Mouse (Mus musculus): ENCODE data around the gene Efnb3. TPM values are rescaled to one million over a fixed set of nuclear protein-coding genes. Genes with fewer than 3 reads are reported as not detected.
A peak's percentile ranks its signal among the peaks of the same experiment; 100 is the strongest.

Efnb3 gene
- total and polyA plus RNA-seq, 3 experiments: 0.23 to 0.72 TPM; not detected in 1

DNA sequence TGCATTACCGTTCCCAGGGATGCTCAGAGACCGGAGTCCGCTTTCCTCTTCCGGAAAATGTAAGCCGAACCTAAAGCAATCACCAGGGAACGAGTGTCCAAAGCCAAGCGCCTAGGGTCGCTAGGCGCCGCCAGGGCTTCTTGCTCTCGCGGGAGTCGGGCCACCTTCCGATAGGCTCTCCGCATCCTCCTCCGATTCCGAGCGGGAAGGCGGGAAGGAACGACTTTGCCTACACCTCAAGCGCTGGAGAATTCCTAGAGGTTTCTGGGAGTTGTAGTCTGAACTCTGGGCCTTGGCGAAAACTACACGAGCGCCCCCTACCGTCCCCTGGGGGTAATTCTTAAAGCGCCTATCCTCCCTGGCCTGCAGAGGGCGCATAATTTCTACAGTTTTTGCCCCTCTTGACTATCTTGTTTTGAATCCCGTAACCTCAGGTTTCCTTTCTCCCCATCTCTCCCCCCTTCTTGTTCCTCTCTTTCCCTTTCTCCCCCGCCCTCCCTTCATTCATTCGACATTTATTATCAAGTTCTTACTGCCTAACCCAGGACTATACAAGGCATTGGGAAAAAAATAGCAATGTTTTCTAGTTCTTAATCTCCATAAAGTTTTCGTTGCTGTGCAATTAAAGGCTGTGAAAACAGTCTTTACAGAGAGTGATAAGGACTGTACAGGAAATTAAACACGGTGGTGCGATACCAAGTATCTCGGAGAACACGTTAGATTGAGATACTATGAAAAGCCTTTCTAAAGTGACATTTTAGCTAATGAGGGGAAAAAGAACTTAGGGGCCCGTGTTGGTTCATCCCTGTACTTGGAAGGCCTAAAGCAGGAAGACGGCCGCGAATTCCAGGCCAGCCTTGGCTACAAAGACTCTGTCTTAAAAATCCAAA lies 19.4 kb upstream of the Efnb3 start (continued):
- TF ChIP-seq GABPA (IDR thresholded peaks at IDR 0.05; ENCODE audit: low read depth, low read length) (no peak), ETS1 (IDR thresholded peaks at IDR 0.05; ENCODE audit: low read depth, low read length) (peak; percentile 72), USF2 (IDR thresholded peaks at IDR 0.05; ENCODE audit: borderline replicate concordance in 1 of 2, insufficient read depth in 1 of 2, low read depth in 1 of 2, low read length in 2 of 2) (no peak), MAFK (IDR thresholded peaks at IDR 0.05; ENCODE audit: borderline replicate concordance, low read depth, low read length) (peak; percentile 5; the same call in 1 of the 2 replicates), CHD2 (IDR thresholded peaks at IDR 0.05; ENCODE audit: low read length) (peak; percentile 93), CTCF (IDR thresholded peaks at IDR 0.05 in 2 of 3, conservative IDR thresholded peaks at IDR 0.05 in 1 of 3; ENCODE audit: control insufficient read depth in 1 of 3, insufficient read depth in 1 of 3, low read depth in 2 of 3, low read length in 3 of 3, poor library complexity in 1 of 3, severe bottlenecking in 1 of 3) (peak; percentile 93 to 100 (median 97)), TAL1 (IDR thresholded peaks at IDR 0.05; ENCODE audit: low read length) (0 out of 2 replicates have a peak, but pooled peaks have one; percentile 15), NELFE (IDR thresholded peaks at IDR 0.05; ENCODE audit: low read depth, low read length) (no peak; the same call in 1 of the 2 replicates)

DNA sequence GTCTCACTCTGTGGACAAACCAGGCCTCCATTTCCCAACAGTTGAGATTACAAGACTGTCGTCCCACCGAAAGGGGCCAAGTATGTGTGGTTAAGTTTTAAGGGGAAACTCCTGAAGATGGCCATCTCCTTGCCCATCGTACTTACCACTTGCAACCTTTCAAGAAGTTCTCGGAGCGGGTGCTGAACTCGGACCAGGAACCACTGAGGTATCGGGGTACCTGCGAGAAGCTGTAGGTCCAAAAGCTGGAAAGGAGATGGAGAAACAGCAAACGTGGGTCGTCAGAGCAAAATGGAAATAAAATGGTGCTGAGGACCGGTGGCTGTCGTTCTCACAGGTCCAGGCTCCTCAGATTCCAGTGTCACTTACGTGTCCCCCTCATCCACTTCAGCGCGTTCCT lies 18.3 kb upstream of the Efnb3 start:
- Histone ChIP-seq H3K79me2 (ENCODE audit: control insufficient read depth, insufficient read depth, low read length, poor library complexity) (peaks cover 63% of the 10 kb centered on the region), H3K9ac (ENCODE audit: control insufficient read depth, low read depth, low read length, poor library complexity, severe bottlenecking) (peak overlapping the region; percentile 77), H3K27me3 (ENCODE audit: control insufficient read depth in 1 of 2, insufficient read depth in 2 of 2, low read length in 2 of 2) (no peaks in the 10 kb centered on the region), H3K27ac (ENCODE audit: control insufficient read depth, low read depth, low read length) (no peak overlapping the region), H3K4me3 (ENCODE audit: control insufficient read depth in 1 of 2, insufficient read depth in 1 of 2, low read depth in 2 of 2, low read length in 2 of 2) (peak overlapping the region; percentile 49 to 77), H3K36me3 (ENCODE audit: control insufficient read depth in 1 of 2, insufficient read depth in 2 of 2, low read length in 2 of 2) (peaks cover 0 to 17% of the 10 kb centered on the region in 2 experiments; a peak in 2 of 4 replicates), H3K9me3 (replicated peaks; ENCODE audit: insufficient read depth, low read length) (no peaks in the 10 kb centered on the region), H3K4me1 (ENCODE audit: control insufficient read depth in 1 of 2, insufficient read depth in 2 of 2, low read length in 2 of 2) (peaks cover 0 to 23% of the 10 kb centered on the region in 2 experiments; a peak in 2 of 4 replicates)
- peak; percentile 60 for DNase-seq (ENCODE audit: low read depth, low spot score)
- TF ChIP-seq JUND (IDR thresholded peaks at IDR 0.05; ENCODE audit: low read depth, low read length): no peak
- TF ChIP-seq ZKSCAN1 (IDR thresholded peaks at IDR 0.05; ENCODE audit: low read depth, low read length): no peak
- TF ChIP-seq TCF12 (IDR thresholded peaks at IDR 0.05; ENCODE audit: low read depth, low read length): no peak
- no peak for TF ChIP-seq TAL1 (IDR thresholded peaks at IDR 0.05; ENCODE audit: low read length)
- peak; percentile 12; the same call in 1 of the 2 replicates for TF ChIP-seq ELF1 (IDR thresholded peaks at IDR 0.05; ENCODE audit: low read depth, low read length)
- no peak for TF ChIP-seq CTCF (IDR thresholded peaks at IDR 0.05 in 2 of 3, conservative IDR thresholded peaks at IDR 0.05 in 1 of 3; ENCODE audit: control insufficient read depth in 1 of 3, insufficient read depth in 1 of 3, low read depth in 2 of 3, low read length in 3 of 3, poor library complexity in 1 of 3, severe bottlenecking in 1 of 3)
- no peak; the same call in 1 of the 2 replicates for TF ChIP-seq CHD1 (IDR thresholded peaks at IDR 0.05; ENCODE audit: low read depth, low read length)

DNA sequence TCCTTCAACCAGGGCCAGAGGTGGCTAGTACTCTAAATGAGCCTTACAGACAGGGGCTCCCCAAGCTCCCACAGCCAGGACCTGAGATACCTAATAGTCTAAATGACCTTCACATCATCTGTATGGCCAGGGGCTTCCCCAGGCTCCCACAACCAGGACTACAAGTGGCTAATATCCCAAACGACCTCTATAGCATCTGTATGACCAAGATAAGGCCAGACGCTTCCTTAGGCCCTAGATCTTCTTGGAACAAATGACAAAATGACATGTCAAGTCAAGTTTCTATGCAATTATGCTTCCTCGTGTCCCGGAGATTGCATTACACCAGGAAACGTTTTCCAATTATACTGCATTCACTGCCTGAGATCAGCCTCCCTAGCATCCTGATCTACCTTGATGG lies 16.3 kb upstream of the Efnb3 start:
- Histone ChIP-seq H3K9ac (ENCODE audit: control insufficient read depth, low read depth, low read length, poor library complexity, severe bottlenecking) (no peak overlapping the region), H3K27me3 (ENCODE audit: control insufficient read depth in 1 of 2, insufficient read depth in 2 of 2, low read length in 2 of 2) (no peaks in the 10 kb centered on the region), H3K9me3 (replicated peaks; ENCODE audit: insufficient read depth, low read length) (no peaks in the 10 kb centered on the region), H3K4me1 (ENCODE audit: control insufficient read depth in 1 of 2, insufficient read depth in 2 of 2, low read length in 2 of 2) (peaks cover 0 to 11% of the 10 kb centered on the region in 2 experiments; a peak in 2 of 4 replicates), H3K36me3 (ENCODE audit: control insufficient read depth in 1 of 2, insufficient read depth in 2 of 2, low read length in 2 of 2) (peaks cover 2 to 6% of the 10 kb centered on the region in 2 experiments; a peak in 3 of 4 replicates), H3K79me2 (ENCODE audit: control insufficient read depth, insufficient read depth, low read length, poor library complexity) (peaks cover 48% of the 10 kb centered on the region), H3K4me3 (ENCODE audit: control insufficient read depth in 1 of 2, insufficient read depth in 1 of 2, low read depth in 2 of 2, low read length in 2 of 2) (no peak overlapping the region), H3K27ac (ENCODE audit: control insufficient read depth, low read depth, low read length) (no peak overlapping the region)
- TF ChIP-seq RAD21 (IDR thresholded peaks at IDR 0.05; ENCODE audit: low read depth, low read length) (no peak), E2F4 (IDR thresholded peaks at IDR 0.05; ENCODE audit: borderline replicate concordance, low read depth, low read length) (no peak), MAZ (IDR thresholded peaks at IDR 0.05; ENCODE audit: low read depth, low read length) (no peak), TAL1 (IDR thresholded peaks at IDR 0.05; ENCODE audit: low read length) (no peak), ZMIZ1 (IDR thresholded peaks at IDR 0.05; ENCODE audit: low read depth, low read length) (no peak), TCF12 (IDR thresholded peaks at IDR 0.05; ENCODE audit: low read depth, low read length) (no peak), GABPA (IDR thresholded peaks at IDR 0.05; ENCODE audit: low read depth, low read length) (no peak), POLR2AphosphoS2 (IDR thresholded peaks at IDR 0.05; ENCODE audit: low read length) (no peak), POLR2A (IDR thresholded peaks at IDR 0.05; ENCODE audit: control insufficient read depth in 1 of 2, insufficient read depth in 1 of 2, low read depth in 1 of 2, low read length in 2 of 2, poor library complexity in 1 of 2) (no peak)
- DNase-seq (ENCODE audit: low read depth, low spot score): no peak

Measured in MEL (cell line).